Mouse (Mus musculus): ENCODE data around the gene Usp6nl.

DNA sequence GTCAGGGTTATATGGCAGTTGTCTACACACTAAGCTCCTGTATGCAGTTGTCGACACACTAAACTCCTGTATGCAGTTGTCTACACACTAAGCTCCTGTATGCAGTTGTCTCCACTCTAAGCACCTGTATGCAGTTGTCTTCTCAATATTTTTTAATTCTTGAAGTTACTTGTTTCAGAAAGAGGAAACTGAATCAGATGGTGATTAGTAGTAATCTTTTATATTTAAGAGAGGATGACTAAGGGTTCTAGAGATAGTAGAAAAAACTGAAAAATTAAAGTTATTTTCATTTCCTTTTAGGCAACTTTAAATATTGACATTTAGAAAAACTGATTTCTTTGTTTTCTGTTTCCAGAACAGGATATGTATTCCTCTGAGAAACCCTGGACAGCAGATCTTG is 13.5 kb downstream of the Usp6nl start:
- TF ChIP-seq GATA1 (IDR thresholded peaks at IDR 0.05; ENCODE audit: low read length): no peak
- no peak for TF ChIP-seq TAL1 (IDR thresholded peaks at IDR 0.05; ENCODE audit: low read length)

All from erythroblast, embryonic 14.5 days (primary cell).